Mouse (Mus musculus): ENCODE data around the gene Mcrip2. TPM values are rescaled to one million over a fixed set of nuclear protein-coding genes. Genes with fewer than 3 reads are reported as not detected.

Mcrip2 gene
- total RNA-seq, 1 experiment: 12.3 TPM

DNA sequence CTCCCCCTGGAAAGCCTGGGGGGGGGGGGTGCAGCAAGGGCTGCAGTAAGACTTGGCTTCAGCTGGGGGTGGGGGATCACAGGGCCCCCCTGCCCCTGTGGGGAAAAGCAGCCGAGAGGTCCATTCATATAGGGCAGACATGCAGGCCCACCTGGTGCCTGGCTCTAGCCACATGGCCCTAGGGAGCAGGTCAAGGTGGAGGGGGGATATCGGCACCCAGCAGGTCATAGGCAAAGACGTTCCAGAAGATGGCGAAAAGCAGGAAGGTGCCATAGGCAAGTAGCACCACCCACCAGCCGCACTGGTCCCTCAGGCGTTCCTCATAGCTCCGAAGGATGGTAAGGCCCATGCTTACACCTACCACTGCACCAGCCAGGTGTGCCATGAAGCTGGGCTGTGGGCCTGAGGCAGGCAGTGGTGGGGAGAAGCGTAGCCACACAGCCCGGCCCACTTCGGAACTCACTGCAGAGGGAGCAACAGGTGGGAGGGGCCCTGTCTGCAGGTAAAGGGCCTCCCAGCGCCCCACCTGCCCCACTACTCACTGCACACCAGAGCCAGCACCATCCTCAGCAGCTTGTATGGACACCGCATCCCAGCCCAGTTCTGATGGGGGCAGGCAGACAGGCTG, 33.9 kb downstream of the Mcrip2 start:
- TF ChIP-seq MAFK (IDR thresholded peaks at IDR 0.05; ENCODE audit: insufficient read depth, low read depth, low read length) (no peak), ZC3H11A (IDR thresholded peaks at IDR 0.05; ENCODE audit: borderline replicate concordance, low read depth, low read length) (no peak)
- DNase-seq (ENCODE audit: low read depth, low spot score): no peak
- peaks cover 50% of the 10 kb centered on the region for H3K36me3 ChIP-seq (ENCODE audit: control insufficient read depth, insufficient read depth, low read length, poor library complexity, severe bottlenecking)
- peaks cover 2 to 26% of the 10 kb centered on the region in 2 experiments; a peak in 1 of 4 replicates for H3K4me1 ChIP-seq (ENCODE audit: control insufficient read depth in 2 of 2, insufficient read depth in 2 of 2, low read length in 2 of 2, poor library complexity in 1 of 2)
- H3K9ac ChIP-seq (ENCODE audit: insufficient read depth, low read depth, low read length, poor library complexity, severe bottlenecking): no peak overlapping the region
- no peaks in the 10 kb centered on the region for H3K9me3 ChIP-seq (ENCODE audit: control insufficient read depth, insufficient read depth, low read depth, low read length)
- no peak overlapping the region for H3K4me3 ChIP-seq (ENCODE audit: insufficient read depth in 1 of 2, low read depth in 1 of 2, low read length in 2 of 2, poor library complexity in 1 of 2, severe bottlenecking in 1 of 2)
- in situ Hi-C loops (cut with MboI; ENCODE audit: low sequenced_read_pairs in 2 of 2, unreplicated experiment in 2 of 2): no loop called here
- H3K27ac ChIP-seq (ENCODE audit: insufficient read depth, low read depth, low read length, poor library complexity, severe bottlenecking): no peak overlapping the region

DNA sequence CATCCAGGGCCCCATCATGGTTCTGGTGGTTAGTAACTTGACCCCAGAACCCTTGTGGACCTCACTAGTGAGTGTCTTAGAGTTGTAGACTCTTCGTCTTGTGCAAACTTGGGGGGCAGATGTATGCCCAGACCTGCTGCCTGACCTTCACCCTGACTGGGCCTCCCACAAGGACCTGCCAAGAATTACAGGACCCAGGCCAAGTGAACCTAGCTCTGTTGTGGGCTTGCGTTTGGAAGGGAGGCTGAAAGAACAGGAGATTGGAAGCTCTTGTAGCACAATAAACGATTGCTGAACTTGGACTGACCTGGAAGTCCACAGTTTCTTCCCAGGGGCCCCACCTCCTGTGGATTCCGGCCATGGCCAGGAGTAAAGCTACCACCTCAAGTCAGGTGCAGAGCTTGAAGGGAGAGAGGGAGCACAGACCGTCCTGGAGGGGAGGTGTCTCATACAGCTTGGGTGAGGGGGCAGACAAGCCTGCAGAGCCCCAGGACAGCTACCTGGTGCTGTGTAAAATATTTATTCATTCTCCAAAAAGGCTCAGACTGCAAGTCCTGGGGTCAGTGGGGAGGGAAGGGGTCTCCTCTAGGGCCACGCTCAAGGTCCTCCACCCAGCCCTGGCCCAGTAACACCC, 34.5 kb downstream of the Mcrip2 start:
- Histone ChIP-seq H3K4me1 (ENCODE audit: control insufficient read depth in 2 of 2, insufficient read depth in 2 of 2, low read length in 2 of 2, poor library complexity in 1 of 2) (peaks cover 2 to 26% of the 10 kb centered on the region in 2 experiments; a peak in 1 of 4 replicates), H3K36me3 (ENCODE audit: control insufficient read depth, insufficient read depth, low read length, poor library complexity, severe bottlenecking) (peaks cover 46% of the 10 kb centered on the region), H3K27ac (ENCODE audit: insufficient read depth, low read depth, low read length, poor library complexity, severe bottlenecking) (no peak overlapping the region), H3K4me3 (ENCODE audit: insufficient read depth in 1 of 2, low read depth in 1 of 2, low read length in 2 of 2, poor library complexity in 1 of 2, severe bottlenecking in 1 of 2) (peak overlapping the region; percentile 83 to 97), H3K9me3 (ENCODE audit: control insufficient read depth, insufficient read depth, low read depth, low read length) (no peaks in the 10 kb centered on the region), H3K9ac (ENCODE audit: insufficient read depth, low read depth, low read length, poor library complexity, severe bottlenecking) (peak overlapping the region; percentile 91)
- in situ Hi-C loops (cut with MboI; ENCODE audit: low sequenced_read_pairs in 2 of 2, unreplicated experiment in 2 of 2): no loop called here
- no peak for DNase-seq (ENCODE audit: low read depth, low spot score)
- no peak for TF ChIP-seq ZNF384 (IDR thresholded peaks at IDR 0.05; ENCODE audit: low read depth, low read length)
- no peak for TF ChIP-seq HCFC1 (IDR thresholded peaks at IDR 0.05; ENCODE audit: borderline replicate concordance, insufficient read depth, low read length)
- TF ChIP-seq MAFK (IDR thresholded peaks at IDR 0.05; ENCODE audit: insufficient read depth, low read depth, low read length): no peak
- TF ChIP-seq CHD2 (IDR thresholded peaks at IDR 0.05; ENCODE audit: low read depth, low read length): no peak
- no peak for TF ChIP-seq ZC3H11A (IDR thresholded peaks at IDR 0.05; ENCODE audit: borderline replicate concordance, low read depth, low read length)

DNA sequence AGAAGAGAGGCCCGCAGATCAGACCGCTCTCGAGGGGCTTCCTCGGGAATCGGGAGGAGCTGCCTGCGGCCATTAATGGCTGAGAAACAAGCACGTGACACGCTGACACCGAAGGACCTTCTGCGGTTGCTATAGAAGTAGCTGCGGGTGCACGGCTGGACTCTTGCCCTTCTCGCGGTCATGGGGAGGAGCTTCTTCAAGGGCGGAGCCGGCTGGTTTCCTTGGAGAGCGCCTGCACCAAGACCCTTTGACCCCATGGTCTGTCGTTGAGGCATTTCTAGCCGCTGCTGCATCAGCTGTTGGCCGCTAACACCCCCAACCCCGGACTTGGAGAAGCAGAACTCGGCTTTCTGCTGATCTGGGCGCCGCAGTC, 35.3 kb downstream of the Mcrip2 start, which contains the start of gene Stub1:
TSS of gene Stub1 (minus strand) at position 114 of the 373 bp plus-strand sequence.
- Histone ChIP-seq H3K9ac (ENCODE audit: insufficient read depth, low read depth, low read length, poor library complexity, severe bottlenecking) (peak within 1 kb of the TSS; percentile 97), H3K27ac (ENCODE audit: insufficient read depth, low read depth, low read length, poor library complexity, severe bottlenecking) (peak within 1 kb of the TSS; percentile 86), H3K4me3 (ENCODE audit: insufficient read depth in 1 of 2, low read depth in 1 of 2, low read length in 2 of 2, poor library complexity in 1 of 2, severe bottlenecking in 1 of 2) (peak within 1 kb of the TSS; percentile 96 to 97), H3K36me3 (ENCODE audit: control insufficient read depth, insufficient read depth, low read length, poor library complexity, severe bottlenecking) (peaks cover 42% of the 10 kb centered on the region), H3K9me3 (ENCODE audit: control insufficient read depth, insufficient read depth, low read depth, low read length) (no peaks in the 10 kb centered on the region), H3K4me1 (ENCODE audit: control insufficient read depth in 2 of 2, insufficient read depth in 2 of 2, low read length in 2 of 2, poor library complexity in 1 of 2) (peaks cover 2 to 29% of the 10 kb centered on the region in 2 experiments; a peak in 1 of 4 replicates)
- DNase-seq (ENCODE audit: low read depth, low spot score): peak; percentile 80
- in situ Hi-C loops (cut with MboI; ENCODE audit: low sequenced_read_pairs in 2 of 2, unreplicated experiment in 2 of 2): no loop called here
- TF ChIP-seq CHD2 (IDR thresholded peaks at IDR 0.05; ENCODE audit: low read depth, low read length): no peak
- TF ChIP-seq ZNF384 (IDR thresholded peaks at IDR 0.05; ENCODE audit: low read depth, low read length): no peak
- no peak for TF ChIP-seq ZC3H11A (IDR thresholded peaks at IDR 0.05; ENCODE audit: borderline replicate concordance, low read depth, low read length)
- no peak for TF ChIP-seq HCFC1 (IDR thresholded peaks at IDR 0.05; ENCODE audit: borderline replicate concordance, insufficient read depth, low read length)
- TF ChIP-seq MAFK (IDR thresholded peaks at IDR 0.05; ENCODE audit: insufficient read depth, low read depth, low read length): no peak

DNA sequence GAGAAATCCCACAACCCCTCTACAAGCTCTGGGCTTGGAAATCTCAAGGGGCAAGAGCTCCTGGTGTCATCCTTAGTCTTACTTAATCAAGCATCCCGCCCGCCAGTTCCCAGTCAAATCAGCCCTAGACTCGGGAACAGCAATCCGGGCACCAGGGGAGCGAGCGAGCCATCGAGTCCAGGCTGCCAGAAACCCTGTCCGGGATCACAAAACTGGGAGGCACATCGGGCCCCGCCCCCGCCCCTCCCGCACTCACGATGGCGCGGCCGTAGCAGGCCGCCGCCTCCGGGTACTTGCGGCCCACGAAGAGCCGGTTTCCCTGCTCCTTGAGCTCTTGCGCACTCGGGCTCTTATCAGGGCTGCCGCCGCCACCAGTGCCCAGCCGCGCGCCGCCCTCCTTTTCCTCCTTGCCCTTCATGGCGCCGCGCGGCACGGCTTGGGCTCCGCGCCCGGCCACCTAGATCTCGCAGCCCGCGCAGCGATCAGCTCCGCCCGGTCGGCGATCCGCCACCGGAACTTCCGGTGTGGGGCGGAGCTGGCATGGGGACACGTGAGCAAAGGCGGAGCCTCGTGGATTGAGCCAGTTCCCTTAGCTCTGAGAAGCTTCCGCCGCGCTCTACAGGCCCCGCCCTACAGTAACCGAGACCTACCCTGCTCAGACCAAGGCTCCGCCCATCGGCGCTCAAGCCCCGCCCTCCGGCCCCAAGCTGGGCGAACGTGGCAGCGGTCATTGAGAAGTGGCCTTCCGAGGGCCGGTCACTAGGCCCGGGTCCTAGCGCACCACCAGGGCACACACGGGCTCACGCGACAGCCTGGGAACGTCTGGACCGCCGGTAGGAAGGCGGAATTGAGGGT, 35.9 kb downstream of the Mcrip2 start:
- peaks cover 2 to 32% of the 10 kb centered on the region in 2 experiments; a peak in 1 of 4 replicates for H3K4me1 ChIP-seq (ENCODE audit: control insufficient read depth in 2 of 2, insufficient read depth in 2 of 2, low read length in 2 of 2, poor library complexity in 1 of 2)
- DNase-seq (ENCODE audit: low read depth, low spot score): peak; percentile 97

More for the DNA sequence above, 35.9 kb downstream of the Mcrip2 start:
- peak overlapping the region; percentile 96 to 97 for H3K4me3 ChIP-seq (ENCODE audit: insufficient read depth in 1 of 2, low read depth in 1 of 2, low read length in 2 of 2, poor library complexity in 1 of 2, severe bottlenecking in 1 of 2)
- peak overlapping the region; percentile 97 for H3K9ac ChIP-seq (ENCODE audit: insufficient read depth, low read depth, low read length, poor library complexity, severe bottlenecking)
- in situ Hi-C loops (cut with MboI; ENCODE audit: low sequenced_read_pairs in 2 of 2, unreplicated experiment in 2 of 2): no loop called here
- peak overlapping the region; percentile 86 for H3K27ac ChIP-seq (ENCODE audit: insufficient read depth, low read depth, low read length, poor library complexity, severe bottlenecking)
- H3K9me3 ChIP-seq (ENCODE audit: control insufficient read depth, insufficient read depth, low read depth, low read length): no peaks in the 10 kb centered on the region
- peak; percentile 71 for TF ChIP-seq HCFC1 (IDR thresholded peaks at IDR 0.05; ENCODE audit: borderline replicate concordance, insufficient read depth, low read length)
- no peak for TF ChIP-seq CHD2 (IDR thresholded peaks at IDR 0.05; ENCODE audit: low read depth, low read length)
- H3K36me3 ChIP-seq (ENCODE audit: control insufficient read depth, insufficient read depth, low read length, poor library complexity, severe bottlenecking): peaks cover 43% of the 10 kb centered on the region
